Mouse (Mus musculus): ENCODE data around the gene Gpn1.

The Gpn1 gene

GRCm38 (mm10) chr5:31559401-31559800 lies 64.9 kb downstream of the Gpn1 start:
- in situ Hi-C loops (cut with MboI, MseI) = no loop called here

- in situ Hi-C loops (cut with MboI, MseI) = loop anchor here in 1 of 2 experiments (5.0 kb wide), 1 partner anchor 637 kb away; no protein-coding TSS in a partner anchor
Observed at GRCm38 (mm10) chr5:31560352-31560751, 65.8 kb downstream of the Gpn1 start.

GRCm38 (mm10) chr5:31562036-31562666 lies 67.6 kb downstream of the Gpn1 start:
- in situ Hi-C loops (cut with MboI, MseI) = loop anchor here in 1 of 2 experiments (5.0 kb wide), 1 partner anchor 635 kb away; no protein-coding TSS in a partner anchor
